Mouse (Mus musculus) spleen, postnatal 10 days (tissue): ENCODE results near the gene Itm2c.

ENCODE experiments used
- DNase-seq, 2 experiments: peaks; one replicate each; pipeline ENCODE4 v3.0.0; 2021 to 2022; ENCODE audit warnings: low spot score in 2 of 2

Gene Itm2c

DNA sequence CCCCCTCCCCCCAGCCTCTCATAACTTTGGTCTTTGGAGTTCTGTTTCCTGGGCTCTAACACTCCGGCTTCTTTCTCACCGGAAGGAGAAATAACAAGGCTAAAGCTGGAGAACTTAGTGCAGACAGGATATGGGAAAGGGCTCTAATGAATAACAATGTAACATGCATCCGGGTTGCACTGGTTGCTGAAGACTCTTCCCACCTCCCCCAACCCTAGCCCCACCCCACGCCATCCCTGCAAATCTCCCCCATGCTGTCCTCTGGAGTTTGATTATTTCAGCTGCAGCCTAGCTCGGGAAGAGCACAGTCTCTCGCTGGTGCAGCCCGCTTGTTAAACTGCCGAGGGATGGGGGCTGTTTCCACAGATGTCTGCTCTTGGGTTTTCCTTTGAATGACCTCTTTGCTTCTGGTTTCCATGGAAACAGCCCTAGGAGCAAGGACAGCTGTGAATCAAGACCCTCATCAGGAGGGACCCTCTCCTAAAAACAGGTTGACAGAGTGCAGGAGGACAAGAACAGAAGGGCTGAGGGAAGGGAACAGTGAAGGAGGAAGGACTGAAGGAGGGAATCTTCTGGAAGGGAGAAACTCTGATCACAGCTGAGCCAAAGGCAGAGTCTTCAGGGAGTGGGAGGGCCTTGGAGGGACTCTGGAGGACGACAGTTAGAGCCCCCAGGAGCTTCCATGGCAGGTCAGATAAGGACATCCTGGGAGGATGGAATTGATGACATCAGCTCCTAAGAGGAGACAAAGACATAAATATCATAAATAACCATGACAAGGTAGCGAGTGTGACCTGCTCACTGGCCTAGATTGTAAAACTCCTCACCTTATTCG is 39.8 kb downstream of the Itm2c start:
- DNase-seq, result no peak

DNA sequence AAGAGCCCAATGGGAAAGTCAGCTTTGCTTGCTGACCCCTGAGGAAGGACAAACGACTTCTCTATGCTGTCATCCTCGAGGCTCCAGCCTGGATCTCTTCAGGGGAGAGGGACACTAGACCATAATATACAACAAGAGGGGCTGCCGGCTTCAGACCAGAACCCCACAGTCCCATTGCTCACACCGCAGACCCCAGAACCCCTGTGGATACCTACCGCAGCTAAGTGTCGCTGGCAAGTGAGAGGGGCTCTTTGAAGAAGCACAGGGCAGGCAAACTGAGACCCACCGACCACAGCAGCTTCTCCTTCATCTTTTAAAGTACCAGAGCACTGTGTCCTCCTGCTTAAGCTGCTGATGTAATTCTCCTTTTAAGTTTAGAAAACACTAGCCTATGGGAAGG is 40.5 kb downstream of the Itm2c start:
- DNase-seq, result no peak

DNA sequence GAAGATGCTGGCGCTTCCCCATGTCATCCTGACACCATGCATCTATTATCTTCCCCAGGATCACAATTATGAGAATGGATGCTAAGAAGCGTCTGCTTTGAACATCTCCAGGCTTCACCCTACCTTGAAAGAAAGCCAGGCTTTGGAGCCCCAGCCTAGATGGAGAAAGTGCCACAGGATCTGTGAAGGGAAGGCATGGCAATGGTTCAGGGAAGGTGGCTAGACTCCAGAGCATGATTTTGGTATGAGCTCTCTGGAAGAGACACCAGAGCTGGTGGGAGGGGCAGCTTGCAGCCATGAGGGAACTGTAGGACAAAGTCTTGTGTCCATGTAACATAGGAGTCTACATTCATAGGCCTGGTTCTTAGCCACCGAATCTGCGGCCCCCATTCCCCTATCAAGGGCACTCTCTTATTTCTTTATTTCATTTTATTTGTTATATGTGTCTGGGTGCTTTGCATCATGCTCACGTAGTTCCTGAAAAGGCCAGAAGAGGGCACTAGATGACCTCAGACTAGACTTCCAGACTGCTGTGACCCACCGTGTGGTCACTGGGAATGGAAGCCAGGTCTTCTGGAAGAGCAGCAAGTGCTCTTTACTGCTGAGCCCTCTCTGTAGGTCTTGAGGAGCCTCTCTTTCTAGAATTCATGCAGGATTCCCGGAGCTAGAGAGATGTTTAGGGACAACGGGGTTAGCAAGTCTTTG is 41.2 kb downstream of the Itm2c start:
- DNase-seq, result peak; percentile 29 to 68

DNA sequence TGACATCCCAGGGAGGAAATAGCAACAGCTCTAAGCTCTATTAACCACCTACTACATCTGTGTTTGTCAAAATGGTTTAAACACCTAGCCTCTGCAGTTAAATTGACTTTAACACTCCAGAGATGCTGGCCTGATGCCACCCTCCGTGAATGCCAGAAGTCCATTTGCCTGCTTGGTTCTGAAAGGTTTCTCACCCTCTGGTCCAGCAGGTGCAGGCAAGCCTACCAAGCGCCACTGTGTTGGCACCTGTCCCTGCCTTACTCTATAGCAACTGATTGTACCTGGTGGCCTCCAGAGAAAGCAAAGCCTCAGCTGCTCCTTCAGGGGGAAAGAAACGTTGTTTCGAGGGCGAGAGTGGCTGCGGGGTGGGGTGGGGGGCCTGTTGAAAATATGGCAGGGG is 42.2 kb downstream of the Itm2c start:
- no peak for DNase-seq

DNA sequence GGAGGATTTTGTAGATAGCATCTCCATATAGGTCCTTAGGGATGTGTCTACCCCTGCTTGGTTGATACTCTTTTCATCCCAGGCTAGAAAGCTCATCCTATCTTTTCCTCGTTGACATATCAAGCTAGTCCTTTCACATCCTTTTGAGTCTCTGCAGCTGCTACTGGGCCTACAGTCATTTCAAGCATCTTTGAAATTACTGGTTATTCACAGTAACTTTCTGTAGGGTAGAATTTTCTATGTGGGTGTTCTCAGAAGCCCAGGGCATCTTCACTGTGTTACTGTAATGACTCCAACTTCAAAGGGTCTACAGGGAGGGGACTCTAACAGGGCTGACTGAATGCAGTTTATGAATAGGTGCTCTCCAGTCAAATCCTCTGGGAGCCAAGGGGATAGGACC is 43.2 kb downstream of the Itm2c start:
- no peak for DNase-seq

DNA sequence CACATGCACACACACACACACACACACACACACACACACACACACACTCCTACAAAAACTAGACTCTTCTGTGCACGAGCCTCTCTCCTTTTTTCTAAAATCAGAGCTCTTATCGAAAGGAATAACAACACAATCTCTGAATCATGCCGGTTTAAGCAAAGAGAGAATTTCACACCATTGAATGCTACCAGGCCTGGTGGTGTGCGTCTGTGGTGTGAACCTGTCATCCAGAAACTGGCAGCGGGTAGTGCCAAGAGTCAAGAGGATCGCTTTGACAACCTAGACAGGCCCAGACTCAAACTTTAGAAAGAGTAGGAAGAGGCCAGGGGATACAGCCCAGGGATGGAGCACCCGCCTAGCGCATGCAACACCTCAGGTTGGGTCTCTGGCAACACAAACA is 48.2 kb downstream of the Itm2c start:
- DNase-seq, result no peak

DNA sequence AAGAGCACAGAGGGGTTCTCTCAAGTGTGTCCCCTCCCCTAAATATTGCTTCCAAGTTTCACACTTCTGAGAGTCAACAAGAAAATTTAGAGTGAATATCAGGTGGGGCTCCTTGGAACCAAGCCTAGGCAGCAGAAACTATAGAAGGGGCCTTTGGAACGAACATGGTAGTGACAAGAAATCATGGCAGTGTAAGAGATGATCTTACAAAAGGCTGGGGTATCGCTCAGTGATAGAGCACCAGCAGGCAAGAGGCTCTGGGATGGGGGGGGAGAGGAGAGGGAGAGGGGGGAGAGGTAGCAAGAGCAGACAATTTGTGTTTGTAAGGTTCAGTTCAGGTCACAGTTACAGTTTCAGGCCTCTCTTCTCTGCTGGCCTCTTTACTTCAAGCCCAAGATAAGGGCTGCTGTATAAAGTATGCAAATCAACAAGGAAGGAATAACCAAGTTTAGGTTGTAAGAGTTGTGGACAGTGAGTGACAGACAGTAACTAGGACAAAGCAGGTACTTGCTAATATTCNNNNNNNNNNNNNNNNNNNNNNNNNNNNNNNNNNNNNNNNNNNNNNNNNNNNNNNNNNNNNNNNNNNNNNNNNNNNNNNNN is 55.1 kb downstream of the Itm2c start:
- no peak for DNase-seq

DNA sequence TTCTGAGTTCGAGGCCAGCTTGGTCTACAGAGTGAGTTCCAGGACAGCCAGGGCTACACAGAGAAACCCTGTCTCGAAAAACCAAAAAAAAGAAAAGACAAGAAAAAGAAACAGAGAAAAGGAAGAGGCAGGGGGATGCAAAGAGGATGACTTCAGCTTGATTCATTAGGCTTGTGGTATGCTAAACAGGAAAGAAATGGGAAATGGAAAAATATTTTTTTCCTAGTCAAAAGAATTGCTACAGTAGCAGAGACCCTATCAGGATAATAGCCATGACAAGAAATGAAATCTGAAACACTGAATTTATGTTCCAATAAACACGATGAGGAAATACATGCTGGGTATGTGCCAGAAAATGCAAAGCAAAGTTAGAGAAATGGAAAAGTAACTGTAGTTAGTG is 61.1 kb downstream of the Itm2c start:
- DNase-seq, result no peak

DNA sequence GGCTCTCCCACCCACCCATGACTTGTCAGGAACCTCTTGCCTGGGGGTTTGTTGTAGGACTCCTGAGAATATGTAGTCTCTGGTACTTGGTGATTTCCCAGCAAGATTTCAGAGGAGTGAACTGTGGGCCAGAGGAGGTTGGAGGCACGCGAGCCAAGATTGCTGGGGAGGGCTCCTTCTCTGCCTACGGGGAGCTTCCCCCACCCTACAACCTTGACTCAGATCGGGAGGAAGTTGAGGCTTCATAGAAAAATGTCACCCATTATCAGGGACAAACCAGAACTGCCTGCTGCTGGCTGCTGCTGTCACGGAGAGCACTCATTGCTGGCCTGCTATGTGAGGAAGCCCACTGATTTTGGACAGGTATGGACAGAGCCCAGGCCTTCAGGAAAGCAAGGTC is 63.2 kb downstream of the Itm2c start:
- DNase-seq, result no peak

DNA sequence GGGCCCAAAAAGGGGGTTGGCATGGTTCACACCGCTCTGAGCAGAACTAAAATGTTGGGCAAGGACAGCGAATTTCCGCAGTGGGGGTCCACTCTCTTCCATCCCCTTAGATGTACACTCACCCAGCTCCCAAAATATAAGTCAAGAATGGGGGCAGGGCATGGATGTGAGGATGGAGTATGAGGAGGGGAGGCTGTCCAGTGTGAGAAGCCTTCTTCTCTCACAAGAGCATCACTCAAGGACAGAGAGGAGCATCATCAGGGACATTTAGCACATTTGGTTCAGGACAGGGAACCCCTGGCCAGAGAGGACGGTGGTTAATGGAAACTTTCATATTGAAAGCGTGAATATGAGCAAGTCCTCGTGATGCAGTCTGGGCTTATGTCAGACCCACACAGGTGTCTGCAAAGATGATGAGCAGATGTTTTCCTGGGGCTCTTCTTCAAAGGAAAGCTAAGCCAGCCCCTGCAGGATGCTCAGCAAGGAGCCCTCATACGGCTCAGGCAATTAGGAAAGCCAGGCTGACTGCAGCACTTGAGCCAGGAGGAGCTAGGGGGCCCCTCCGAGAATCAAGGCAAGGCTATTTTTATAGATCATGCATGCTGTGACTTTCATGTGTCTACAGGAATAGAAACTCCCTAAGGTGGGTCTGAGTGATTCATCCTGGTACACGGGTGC is 64.0 kb downstream of the Itm2c start:
- DNase-seq, result no peak
